In genomic region chr14:20682498-20682897, GRCm38 (mm10) we compare ENCODE assay signal across 11 mouse cellular contexts. TPM values are rescaled to one million over a fixed set of nuclear protein-coding genes. Genes with fewer than 3 reads are reported as not detected.
DNase-seq lines count a peak whose midpoint lies in the region; ATAC-seq and TF ChIP-seq lines count a peak whose summit lies in the region.
"Had no signal": no experiment of that assay in that cellular context is flagged by ENCODE, and none has a peak within 500 bp of the region (broad histone marks: within the 10 kb centered on the region; RNA-seq: fewer than 3 reads in every experiment).

No protein-coding gene starts in this region.

- H3K4me1 ChIP-seq in kidney, embryonic 16.5 days (ENCODE audit: insufficient read depth, low read length): no peaks in the 10 kb centered on the region
- H3K4me1 ChIP-seq in kidney, adult 2 months (ENCODE audit: control insufficient read depth, insufficient read depth, low read length): peaks cover 7% of the 10 kb centered on the region; the same call in 1 of the 2 replicates
- no peaks in the 10 kb centered on the region for H3K4me1 ChIP-seq in midbrain, embryonic 11.5 days (ENCODE audit: control insufficient read depth, insufficient read depth, low read length)

- no peaks in the 10 kb centered on the region for H3K9me3 ChIP-seq in kidney, embryonic 16.5 days (ENCODE audit: low read length)
- H3K9me3 ChIP-seq in midbrain, embryonic 11.5 days (ENCODE audit: control insufficient read depth, low read length): no peaks in the 10 kb centered on the region

- intact Hi-C loops in left cerebral cortex, adult 2 months (cut with DNase I): no loop called here

- H3K9ac ChIP-seq in kidney, embryonic 16.5 days (replicated peaks; ENCODE audit: low read length): no peak overlapping the region
- H3K9ac ChIP-seq in midbrain, embryonic 11.5 days (ENCODE audit: low read length): no peak overlapping the region
- H3K9ac ChIP-seq: forebrain, postnatal 0 days had no signal

- H3K27me3 ChIP-seq in kidney, embryonic 16.5 days (ENCODE audit: insufficient read depth, low read length): no peaks in the 10 kb centered on the region
- H3K27me3 ChIP-seq in kidney, adult 2 months (replicated peaks; ENCODE audit: control insufficient read depth, insufficient read depth, low read length): no peaks in the 10 kb centered on the region
- H3K27me3 ChIP-seq in midbrain, embryonic 11.5 days (ENCODE audit: control insufficient read depth, insufficient read depth, low read length): no peaks in the 10 kb centered on the region

- H3K36me3 ChIP-seq in kidney, embryonic 16.5 days (ENCODE audit: insufficient read depth, low read length): peaks cover 96% of the 10 kb centered on the region
- H3K36me3 ChIP-seq in kidney, adult 2 months (ENCODE audit: control insufficient read depth, insufficient read depth, low read length): peaks cover 11% of the 10 kb centered on the region
- H3K36me3 ChIP-seq in midbrain, embryonic 11.5 days (ENCODE audit: control insufficient read depth, insufficient read depth, low read length): peaks cover 53% of the 10 kb centered on the region

- ATAC-seq in kidney, embryonic 16.5 days (ENCODE audit: low FRiP score, low TSS enrichment): no peak; the same call in 1 of the 2 replicates
- no peak for ATAC-seq in midbrain, embryonic 11.5 days (ENCODE audit: low FRiP score)
- ATAC-seq: forebrain, postnatal 0 days had no signal

- no peak overlapping the region for H3K4me3 ChIP-seq in kidney, embryonic 16.5 days (ENCODE audit: low read length)
- H3K4me3 ChIP-seq in kidney, adult 2 months (ENCODE audit: insufficient read depth, low read depth, low read length): no peak overlapping the region
- H3K4me3 ChIP-seq in left cerebral cortex, adult 2 months: no peak overlapping the region
- H3K4me3 ChIP-seq in midbrain, embryonic 11.5 days (ENCODE audit: low read depth, low read length): no peak overlapping the region
- H3K4me3 ChIP-seq: myocyte had no signal

- 48% methylated on average over 3 of the region's 3 CpGs for WGBS in kidney, embryonic 16.5 days
- WGBS in kidney, adult 2 months: 7% methylated on average over 3 of the region's 3 CpGs
- WGBS in midbrain, embryonic 11.5 days: 78% methylated on average over 3 of the region's 3 CpGs

- H3K27ac ChIP-seq in kidney, embryonic 16.5 days (ENCODE audit: low read length): no peak overlapping the region
- peak overlapping the region; percentile 56 for H3K27ac ChIP-seq in kidney, adult 2 months (ENCODE audit: insufficient read depth, low read depth, low read length)
- no peak overlapping the region for H3K27ac ChIP-seq in left cerebral cortex, adult 2 months
- no peak overlapping the region for H3K27ac ChIP-seq in midbrain, embryonic 11.5 days (ENCODE audit: low read depth, low read length)

- peak; percentile 54 for DNase-seq in kidney, adult 18-20 months
- DNase-seq in kidney, adult 2 months: peak; percentile 60
- peak; percentile 53 for DNase-seq in lung, postnatal 36 days
- peak; percentile 78 for DNase-seq in thymus, postnatal 25 days
- DNase-seq in left cerebral cortex, adult 2 months (ENCODE audit: extremely low spot score in 1 of 2, low spot score in 2 of 2): no peak
- DNase-seq in c-Kit-positive CD71-positive TER-119-positive erythroid progenitor cells, embryonic 14.5 days (ENCODE audit: low spot score): no peak
- no peak for DNase-seq in midbrain, embryonic 11.5 days (ENCODE audit: low spot score, missing footprints)
- DNase-seq: cerebellum, postnatal 10 days; forebrain, postnatal 0 days had no signal

- TF ChIP-seq POLR2A in kidney, adult 2 months (IDR thresholded peaks at IDR 0.05; ENCODE audit: low read depth, low read length): no peak

- TF ChIP-seq CTCF in kidney, adult 2 months (conservative IDR thresholded peaks at IDR 0.05; ENCODE audit: insufficient read depth, insufficient read length, low read depth, low read length): no peak
- no peak for TF ChIP-seq CTCF in left cerebral cortex, adult 2 months (IDR thresholded peaks at IDR 0.05)

- no peak overlapping the region for H3K4me2 ChIP-seq in kidney, embryonic 16.5 days (replicated peaks; ENCODE audit: low read depth, low read length)
- no peak overlapping the region for H3K4me2 ChIP-seq in midbrain, embryonic 11.5 days

RNA-seq across cellular contexts. Expression of gene Sec24c, which starts 8.4 kb away (rescaled TPM):
- 113 and 120 TPM in 2 replicates for polyA plus RNA-seq in kidney, embryonic 16.5 days (2015; fragmentation: Nextera tagmentation; extraction: Ambion mirVana)
- polyA plus RNA-seq in kidney, adult 2 months (2012; rRNA removed): 133 and 153 TPM in 2 replicates
- 100 to 1,000 TPM; 113 to 115 TPM for total RNA-seq in left cerebral cortex, adult 2 months (2021)
- 74.3 and 74.7 TPM in 2 replicates for polyA plus RNA-seq in midbrain, embryonic 11.5 days (2014; fragmentation: Nextera tagmentation; extraction: Ambion mirVana)

RNA-seq across cellular contexts. Expression of gene Fut11, which starts 12.3 kb away (rescaled TPM):
- polyA plus RNA-seq in kidney, embryonic 16.5 days (2015; fragmentation: Nextera tagmentation; extraction: Ambion mirVana): 28.2 and 28.5 TPM in 2 replicates
- 7.9 and 11.2 TPM in 2 replicates for polyA plus RNA-seq in kidney, adult 2 months (2012; rRNA removed)
- total RNA-seq in left cerebral cortex, adult 2 months (2021): 10 to 100 TPM; 17.6 to 18.2 TPM
- 20.7 and 22.0 TPM in 2 replicates for polyA plus RNA-seq in midbrain, embryonic 11.5 days (2014; fragmentation: Nextera tagmentation; extraction: Ambion mirVana)

RNA-seq across cellular contexts. Expression of gene Synpo2l, which starts 14.3 kb away (rescaled TPM):
- 0.92 and 1.2 TPM in 2 replicates for polyA plus RNA-seq in kidney, embryonic 16.5 days (2015; fragmentation: Nextera tagmentation; extraction: Ambion mirVana)
- polyA plus RNA-seq in kidney, adult 2 months (2012; rRNA removed): 0.87 and 1.8 TPM in 2 replicates
- under 1 TPM; 0.21 to 0.23 TPM for total RNA-seq in left cerebral cortex, adult 2 months (2021)
- polyA plus RNA-seq in midbrain, embryonic 11.5 days (2014; fragmentation: Nextera tagmentation; extraction: Ambion mirVana): 0.14 and 0.22 TPM in 2 replicates

RNA-seq across cellular contexts. Expression of gene Chchd1, which starts 20.3 kb away (rescaled TPM):
- polyA plus RNA-seq in kidney, embryonic 16.5 days (2015; fragmentation: Nextera tagmentation; extraction: Ambion mirVana): 161 and 171 TPM in 2 replicates
- polyA plus RNA-seq in kidney, adult 2 months (2012; rRNA removed): 42.3 and 54.0 TPM in 2 replicates
- total RNA-seq in left cerebral cortex, adult 2 months (2021): 10 to 100 TPM; 47.3 to 48.1 TPM
- polyA plus RNA-seq in midbrain, embryonic 11.5 days (2014; fragmentation: Nextera tagmentation; extraction: Ambion mirVana): 256 and 258 TPM in 2 replicates

RNA-seq across cellular contexts. Expression of gene Zswim8, which starts 24.9 kb away (rescaled TPM):
- polyA plus RNA-seq in kidney, embryonic 16.5 days (2015; fragmentation: Nextera tagmentation; extraction: Ambion mirVana): 28.3 and 33.6 TPM in 2 replicates
- polyA plus RNA-seq in kidney, adult 2 months (2012; rRNA removed): 136 and 167 TPM in 2 replicates
- total RNA-seq in left cerebral cortex, adult 2 months (2021): 100 to 1,000 TPM; 176 to 180 TPM
- polyA plus RNA-seq in midbrain, embryonic 11.5 days (2014; fragmentation: Nextera tagmentation; extraction: Ambion mirVana): 19.1 and 22.9 TPM in 2 replicates

Comparison
In these comparisons a context has a peak if more than half of its experiments do, and no peak if none do; other contexts are left out.
1. DNase-seq: peak in kidney, adult 18-20 months (single experiment), kidney, adult 2 months (single experiment), lung, postnatal 36 days (single experiment) and thymus, postnatal 25 days (single experiment); none in left cerebral cortex, adult 2 months (0 of 2), c-Kit-positive CD71-positive TER-119-positive erythroid progenitor cells, embryonic 14.5 days (single experiment) and midbrain, embryonic 11.5 days (single experiment).